Mouse (Mus musculus) small intestine, adult 2 months (tissue): ENCODE measurements around the gene Cdk6. TPM values are rescaled to one million over a fixed set of nuclear protein-coding genes. Genes with fewer than 3 reads are reported as not detected.

Experiments
- H3K27ac ChIP-seq: fragments of 200-500 bp; 2 replicates; pipeline ENCODE4 v1.5.1; 2012; ENCODE audit warnings: low read depth, low read length, control low read depth, inconsistent platforms; ENCODE audit not compliant: insufficient read depth
- H3K27me3 ChIP-seq: fragments of 200-500 bp; 2 replicates; pipeline ENCODE4 v1.6.1; 2012; ENCODE audit warnings: mild to moderate bottlenecking, moderate library complexity, low read length, inconsistent platforms; ENCODE audit not compliant: control insufficient read depth, insufficient read depth
- H3K36me3 ChIP-seq: fragments of 200-500 bp; 2 replicates; pipeline ENCODE4 v1.6.1; 2012; ENCODE audit warnings: mild to moderate bottlenecking, low read length, control low read depth, inconsistent platforms; ENCODE audit not compliant: control insufficient read depth, insufficient read depth
- H3K4me1 ChIP-seq: fragments of 200-500 bp; 2 replicates; pipeline ENCODE4 v1.6.1; 2012; ENCODE audit warnings: low read length, inconsistent platforms, mixed read lengths; ENCODE audit not compliant: control insufficient read depth, insufficient read depth, insufficient read length
- H3K4me3 ChIP-seq: fragments of 200-500 bp; 2 replicates; pipeline ENCODE4 v1.5.1; 2012; ENCODE audit warnings: low read depth, mild to moderate bottlenecking, control low read depth, inconsistent platforms, low read length, moderate library complexity
- CTCF ChIP-seq: fragments of 200-500 bp; IDR thresholded peaks from 2 replicates; pipeline ENCODE4 v1.5.1; 2012; ENCODE audit warnings: low read depth, mild to moderate bottlenecking, control low read depth, inconsistent platforms, low read length, moderate library complexity, mixed read lengths; ENCODE audit not compliant: insufficient replicate concordance, insufficient read length; ENCODE audit errors: extremely low read depth
- POLR2A ChIP-seq: fragments of 200-500 bp; IDR thresholded peaks from 2 replicates; pipeline ENCODE4 v1.6.1; 2012; ENCODE audit warnings: low read depth, mild to moderate bottlenecking, control low read depth, inconsistent platforms, low read length, moderate library complexity
- WGBS: fragments of 180-500 bp; shearing (Covaris S2); methylation state at CpG from one replicate; pipeline ENCODE4 v1.1.7; 2018; 5-methylcytosine and 5-hydroxymethylcytosine counted together
- polyA plus RNA-seq: library from polyadenylated mRNA; depleted of rRNA; stranded (reverse); fragments of >200 nt; gene quantifications from 2 replicates; pipeline ENCODE4 v1.2.3, GENCODE M21; 2012

Cdk6 gene
- polyA plus RNA-seq, 1 experiment: 7.7 TPM

- WGBS: 78% methylated on average over 6 of the region's 6 CpGs
- Histone ChIP-seq H3K4me1 (peaks cover 2% of the 10 kb centered on the region), H3K27ac (no peak overlapping the region), H3K4me3 (no peak overlapping the region), H3K36me3 (no peaks in the 10 kb centered on the region), H3K27me3 (no peaks in the 10 kb centered on the region)
- TF ChIP-seq POLR2A (no peak), CTCF (no peak)
These were observed 200.6 kb downstream of the Cdk6 start for GRCm38 (mm10) chr5:3541871-3542270.

DNA sequence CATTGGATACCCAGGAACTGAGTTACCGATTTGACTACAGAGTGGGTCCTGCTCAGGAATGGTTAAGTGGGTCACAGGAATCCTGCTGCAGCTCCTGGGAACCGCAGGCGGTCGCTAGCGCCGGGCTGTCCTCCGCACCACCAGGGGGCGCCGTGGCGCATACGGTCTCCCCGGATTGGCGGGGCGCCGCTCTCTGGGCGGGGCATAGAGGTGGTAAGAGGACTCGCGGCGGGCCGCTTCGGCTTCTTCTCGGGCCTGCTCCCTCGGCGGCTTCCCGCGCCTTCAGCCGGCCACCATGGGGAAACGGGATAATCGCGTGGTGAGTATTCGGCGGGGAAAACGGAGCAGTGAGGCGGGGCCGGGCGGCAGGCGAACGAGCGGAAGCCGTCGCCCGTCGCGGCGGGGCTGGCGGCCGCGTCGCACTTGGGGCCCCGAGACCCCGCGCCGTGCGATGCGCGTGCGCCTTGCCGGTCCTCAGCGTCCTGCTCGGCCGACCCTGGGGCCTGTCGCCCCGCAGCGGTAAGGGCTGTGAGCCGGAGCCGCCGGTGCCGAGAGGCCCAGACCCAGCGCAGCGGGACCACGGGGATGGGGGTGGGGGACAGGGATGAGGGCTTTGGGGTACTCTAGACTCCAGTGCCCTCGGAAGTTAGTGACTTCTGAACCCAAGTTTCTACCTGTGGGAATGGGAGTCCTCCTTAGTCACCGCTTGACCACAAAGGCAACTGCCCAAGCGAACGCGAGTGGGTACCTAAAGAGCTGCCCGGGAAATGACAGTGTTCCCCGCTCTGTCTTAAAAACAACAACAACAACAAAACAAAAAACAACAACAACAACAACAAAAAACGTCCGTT is 202.6 kb downstream of the Cdk6 start, which contains the start of gene Fam133b:
Gene Fam133b (plus strand): TSS at position 205 of the 851 bp plus-strand sequence.
- TF ChIP-seq POLR2A (peak; percentile 76), CTCF (peak; percentile 93)
- under 1% methylated on average over 75 of the region's 80 CpGs for WGBS
- peak within 1 kb of the TSS; percentile 77 for H3K27ac ChIP-seq

GRCm38 (mm10) chr5:3544480-3544769 is 203.1 kb downstream of the Cdk6 start:
- Histone ChIP-seq H3K4me3 (peak overlapping the region; percentile 100), H3K27me3 (no peaks in the 10 kb centered on the region), H3K4me1 (peaks cover 7% of the 10 kb centered on the region), H3K27ac (no peak overlapping the region), H3K36me3 (no peaks in the 10 kb centered on the region)
- TF ChIP-seq CTCF (no peak), POLR2A (no peak)
- WGBS: 6% methylated on average over 7 of the region's 7 CpGs

More for the DNA sequence above, 202.6 kb downstream of the Cdk6 start, which contains the start of gene Fam133b:
- H3K4me3 ChIP-seq: peak within 1 kb of the TSS; percentile 100
- peaks cover 7% of the 10 kb centered on the region for H3K4me1 ChIP-seq
- no peaks in the 10 kb centered on the region for H3K27me3 ChIP-seq
- no peaks in the 10 kb centered on the region for H3K36me3 ChIP-seq

GRCm38 (mm10) chr5:3546226-3546625 is 204.9 kb downstream of the Cdk6 start:
- H3K27ac ChIP-seq: peak overlapping the region; percentile 1; the same call in 1 of the 2 replicates
- H3K4me3 ChIP-seq: no peak overlapping the region
- 33% methylated on average over 1 of the region's 1 CpGs for WGBS
- no peaks in the 10 kb centered on the region for H3K36me3 ChIP-seq
- TF ChIP-seq POLR2A: no peak
- TF ChIP-seq CTCF: no peak
- H3K4me1 ChIP-seq: peaks cover 7% of the 10 kb centered on the region
- H3K27me3 ChIP-seq: no peaks in the 10 kb centered on the region

DNA sequence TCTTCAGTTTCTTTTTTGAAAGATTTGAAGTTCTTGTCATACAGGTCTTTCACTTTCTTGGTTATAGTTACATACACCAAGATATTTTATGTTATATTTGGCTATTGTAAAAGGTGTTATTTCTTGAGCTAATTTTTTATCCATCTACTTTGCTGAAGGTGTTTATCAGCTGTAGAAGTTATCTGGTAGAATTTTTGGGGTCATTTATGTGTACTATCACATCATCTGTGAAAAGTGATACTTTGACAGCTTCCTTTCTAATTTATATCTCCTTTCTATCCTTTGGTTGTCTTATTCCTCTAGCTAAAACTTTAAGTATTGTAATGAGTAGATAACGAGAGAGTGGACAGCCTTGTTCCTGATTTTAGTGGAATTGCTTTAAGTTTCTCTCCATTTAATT is 210.2 kb downstream of the Cdk6 start:
- 88% methylated on average over 1 of the region's 1 CpGs for WGBS
- peaks cover 4% of the 10 kb centered on the region; the same call in 1 of the 2 replicates for H3K4me1 ChIP-seq
- H3K27ac ChIP-seq: no peak overlapping the region
- H3K4me3 ChIP-seq: no peak overlapping the region
- TF ChIP-seq CTCF: no peak
- no peak for TF ChIP-seq POLR2A
- H3K36me3 ChIP-seq: peaks cover 9% of the 10 kb centered on the region
- no peaks in the 10 kb centered on the region for H3K27me3 ChIP-seq

DNA sequence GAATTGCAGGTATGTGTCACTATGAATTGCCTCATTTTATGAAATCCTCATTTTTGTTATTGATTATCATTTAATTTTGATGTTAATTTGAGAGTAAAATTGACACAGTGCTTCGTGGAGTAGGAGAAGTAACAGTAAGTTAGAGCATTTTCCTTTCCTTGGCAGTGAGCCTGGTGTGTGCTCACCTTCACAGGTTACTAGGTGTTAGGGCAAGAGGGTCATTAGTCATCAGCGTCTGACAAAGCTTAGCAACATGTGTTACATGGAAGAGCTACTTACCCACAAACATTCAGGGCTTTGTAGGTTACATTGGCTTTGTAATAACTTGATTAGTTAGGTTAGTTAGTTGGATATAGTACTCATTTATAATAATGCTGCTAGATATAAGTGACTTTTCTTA is 212.9 kb downstream of the Cdk6 start:
- 54% methylated on average over 2 of the region's 2 CpGs for WGBS
- no peak for TF ChIP-seq POLR2A
- no peak for TF ChIP-seq CTCF
- Histone ChIP-seq H3K27me3 (no peaks in the 10 kb centered on the region), H3K36me3 (peaks cover 20% of the 10 kb centered on the region), H3K4me1 (no peaks in the 10 kb centered on the region), H3K4me3 (no peak overlapping the region), H3K27ac (no peak overlapping the region)

DNA sequence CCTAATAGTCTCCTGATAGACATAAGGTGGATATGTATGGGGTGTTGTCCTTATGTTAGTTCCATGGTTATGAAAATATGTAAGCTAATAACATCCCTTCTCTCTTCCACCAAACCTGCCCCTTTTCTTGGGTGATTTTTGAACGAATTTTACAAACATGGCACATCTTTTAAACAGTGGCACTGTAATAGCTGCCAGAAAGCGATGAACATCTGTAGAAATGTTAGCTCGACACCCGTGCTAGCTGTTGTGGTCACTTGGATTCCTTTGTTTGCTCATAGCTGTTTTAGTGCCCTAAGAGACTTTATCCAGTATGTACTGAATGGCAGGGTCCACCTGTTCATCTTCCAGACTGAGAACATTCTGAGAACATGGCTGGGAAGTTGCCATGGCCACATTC is 230.0 kb downstream of the Cdk6 start, which contains the start of gene 1700109H08Rik:
Gene 1700109H08Rik (plus strand): TSS at position 301 of the 400 bp plus-strand sequence.
- Histone ChIP-seq H3K4me1 (no peaks in the 10 kb centered on the region), H3K27me3 (no peaks in the 10 kb centered on the region), H3K4me3 (no peak within 1 kb of the TSS), H3K27ac (no peak within 1 kb of the TSS), H3K36me3 (peaks cover 53% of the 10 kb centered on the region)
- 96% methylated on average over 4 of the region's 4 CpGs for WGBS
- TF ChIP-seq CTCF (no peak), POLR2A (no peak)
